Mouse (Mus musculus): ENCODE measurements around the gene Gm3448. TPM values are rescaled to one million over a fixed set of nuclear protein-coding genes. Genes with fewer than 3 reads are reported as not detected.
"Not testable (repeated sequence)": the region's sequence is repeated elsewhere in the genome, so short reads cannot be mapped to it uniquely, and the experiment has no call there.

Gene Gm3448
- total RNA-seq, 2 experiments from 2014 or later = 6.8 to 10.5 TPM

GRCm38 (mm10) chr17:14961557-14962154 lies 79.7 kb downstream of the Gm3448 start:
- not testable (repeated sequence) for DNase-seq (ENCODE audit: extremely low spot score in 1 of 2, low spot score in 1 of 2)

- DNase-seq (ENCODE audit: extremely low spot score in 1 of 2, low spot score in 1 of 2) = not testable (repeated sequence)
Measured at GRCm38 (mm10) chr17:14960951-14961556, 80.3 kb downstream of the Gm3448 start, which contains the start of gene Phf10. Gene Phf10 (minus strand): TSS chr17:14961273.

GRCm38 (mm10) chr17:14960520-14960919 lies 80.8 kb downstream of the Gm3448 start:
- DNase-seq (ENCODE audit: extremely low spot score in 1 of 2, low spot score in 1 of 2) = no peak

GRCm38 (mm10) chr17:14959979-14960378 lies 81.4 kb downstream of the Gm3448 start:
- no peak for DNase-seq (ENCODE audit: extremely low spot score in 1 of 2, low spot score in 1 of 2)

- DNase-seq (ENCODE audit: extremely low spot score in 1 of 2, low spot score in 1 of 2) = no peak
Measured at GRCm38 (mm10) chr17:14958686-14959327, 82.5 kb downstream of the Gm3448 start.

- no peak for DNase-seq (ENCODE audit: extremely low spot score in 1 of 2, low spot score in 1 of 2)
Measured at GRCm38 (mm10) chr17:14953452-14953851, 87.9 kb downstream of the Gm3448 start.

- no peak for DNase-seq (ENCODE audit: extremely low spot score in 1 of 2, low spot score in 1 of 2)
Measured at GRCm38 (mm10) chr17:14949161-14949827, 92.0 kb downstream of the Gm3448 start.

Other genes with a start within 250 kb of the Gm3448 start
- gene Wdr27, start 98.4 kb downstream of the Gm3448 start, total RNA-seq (2021) = 1 to 10 TPM; 1.2 to 2.4 TPM
- gene 1600012H06Rik, start 98.4 kb downstream of the Gm3448 start, total RNA-seq (2021) = 10 to 100 TPM; 14.7 to 16.8 TPM
- 10 to 100 TPM; 57.4 to 62.0 TPM for gene Phf10, start 80.3 kb downstream of the Gm3448 start, total RNA-seq (2021)
- 1 to 10 TPM; 4.6 to 8.1 TPM for gene 9030025P20Rik, start 63.1 kb downstream of the Gm3448 start, total RNA-seq (2021)
- not detected for gene Gm3417, start 62.7 kb downstream of the Gm3448 start, total RNA-seq (2021)
- 1 to 10 TPM; 2.1 to 3.8 TPM for gene Gm3435, start 31.4 kb downstream of the Gm3448 start, total RNA-seq (2021)
- gene Ermard, start 329 bp downstream of the Gm3448 start, total RNA-seq (2021) = 10 to 100 TPM; 44.9 to 72.4 TPM
- 1 to 10 TPM in 1 of 2 experiments, not detected in 1; 1.1 TPM for gene Tcte3, start within 50 bp of the Gm3448 start, total RNA-seq (2021)